Mouse (Mus musculus) embryonic fibroblast, embryonic 13.5 days (primary cell): ENCODE measurements around the gene Apoe. TPM values are rescaled to one million over a fixed set of nuclear protein-coding genes. Genes with fewer than 3 reads are reported as not detected.
A peak's percentile ranks its signal among the peaks of the same experiment; 100 is the strongest.

Source experiments
- H3K27ac ChIP-seq: 2 replicates; pipeline ENCODE4 v1.5.1; 2012; ENCODE audit warnings: low read length, control low read depth, inconsistent platforms; ENCODE audit not compliant: insufficient read depth
- H3K4me1 ChIP-seq: 2 replicates; pipeline ENCODE4 v1.6.1; 2011; ENCODE audit warnings: low read length; ENCODE audit not compliant: control insufficient read depth, insufficient read depth
- H3K4me3 ChIP-seq: 2 replicates; pipeline ENCODE4 v1.5.1; 2011; ENCODE audit warnings: mild to moderate bottlenecking, control low read depth, low read length; ENCODE audit not compliant: insufficient read depth
- CTCF ChIP-seq: IDR thresholded peaks from 2 replicates; pipeline ENCODE4 v1.5.1; 2011; ENCODE audit warnings: mild to moderate bottlenecking, control low read depth, low read length, moderate library complexity, borderline replicate concordance; ENCODE audit not compliant: insufficient read depth
- POLR2A ChIP-seq: IDR thresholded peaks from 2 replicates; pipeline ENCODE4 v1.6.1; 2011; ENCODE audit warnings: low read depth, mild to moderate bottlenecking, control low read depth, low read length, moderate library complexity
- polyA plus RNA-seq: library from polyadenylated mRNA; stranded (reverse); fragments of >200 nt; gene quantifications from 2 replicates; pipeline ENCODE4 v1.2.4, GENCODE M21; 2011; ENCODE audit warnings: low read depth; ENCODE audit not compliant: missing spikeins, insufficient read length

Apoe gene
- polyA plus RNA-seq, 1 experiment: 34.9 TPM

- Histone ChIP-seq H3K4me1 (peaks cover 9% of the 10 kb centered on the region), H3K27ac (peak overlapping the region; percentile 91), H3K4me3 (peak overlapping the region; percentile 24)
- no peak for TF ChIP-seq CTCF
- TF ChIP-seq POLR2A: no peak
These were observed 17.8 kb upstream of the Apoe start for GRCm38 (mm10) chr7:19716822-19717221.

GRCm38 (mm10) chr7:19716055-19716682 lies 17.2 kb upstream of the Apoe start:
- Histone ChIP-seq H3K4me3 (peak overlapping the region; percentile 24), H3K27ac (peak overlapping the region; percentile 91), H3K4me1 (peaks cover 9% of the 10 kb centered on the region)
- TF ChIP-seq POLR2A: peak; percentile 19
- no peak for TF ChIP-seq CTCF

GRCm38 (mm10) chr7:19715239-19716054 lies 16.5 kb upstream of the Apoe start, which contains the start of gene Tomm40:
TSS of gene Tomm40 (minus strand) at chr7:19715438.
- TF ChIP-seq POLR2A: 0 out of 2 replicates have a peak, but pooled peaks have one; percentile 49
- no peak for TF ChIP-seq CTCF
- Histone ChIP-seq H3K4me1 (peaks cover 9% of the 10 kb centered on the region), H3K27ac (peak within 1 kb of the TSS; percentile 91), H3K4me3 (peak within 1 kb of the TSS; percentile 96)

- TF ChIP-seq CTCF (no peak), POLR2A (no peak)
- H3K4me3 ChIP-seq: peak overlapping the region; percentile 96
- H3K4me1 ChIP-seq: peaks cover 9% of the 10 kb centered on the region
- H3K27ac ChIP-seq: peak overlapping the region; percentile 45
These were observed 15.8 kb upstream of the Apoe start for GRCm38 (mm10) chr7:19714836-19715235.

GRCm38 (mm10) chr7:19713598-19713997 lies 14.6 kb upstream of the Apoe start:
- Histone ChIP-seq H3K4me1 (peaks cover 9% of the 10 kb centered on the region), H3K4me3 (peak overlapping the region; percentile 96; the same call in 1 of the 2 replicates), H3K27ac (no peak overlapping the region)
- TF ChIP-seq CTCF (no peak), POLR2A (no peak)

- Histone ChIP-seq H3K4me1 (peaks cover 9% of the 10 kb centered on the region), H3K4me3 (no peak overlapping the region), H3K27ac (no peak overlapping the region)
- TF ChIP-seq CTCF (no peak), POLR2A (no peak)
These were observed 14.2 kb upstream of the Apoe start for GRCm38 (mm10) chr7:19713196-19713595.

GRCm38 (mm10) chr7:19712414-19712813 lies 13.4 kb upstream of the Apoe start:
- no peak for TF ChIP-seq CTCF
- TF ChIP-seq POLR2A: no peak
- no peak overlapping the region for H3K4me3 ChIP-seq
- H3K27ac ChIP-seq: no peak overlapping the region

GRCm38 (mm10) chr7:19710650-19711049 lies 11.7 kb upstream of the Apoe start:
- Histone ChIP-seq H3K27ac (no peak overlapping the region), H3K4me3 (no peak overlapping the region), H3K4me1 (no peaks in the 10 kb centered on the region)
- no peak for TF ChIP-seq CTCF
- no peak for TF ChIP-seq POLR2A

More at GRCm38 (mm10) chr7:19712414-19712813, 13.4 kb upstream of the Apoe start:
- peaks cover 6% of the 10 kb centered on the region for H3K4me1 ChIP-seq

- Histone ChIP-seq H3K27ac (no peak overlapping the region), H3K4me3 (no peak overlapping the region), H3K4me1 (no peaks in the 10 kb centered on the region)
- no peak for TF ChIP-seq POLR2A
- TF ChIP-seq CTCF: no peak
These were observed 6.3 kb upstream of the Apoe start for GRCm38 (mm10) chr7:19705271-19705670.

- Histone ChIP-seq H3K27ac (no peak overlapping the region), H3K4me1 (no peaks in the 10 kb centered on the region), H3K4me3 (no peak overlapping the region)
- no peak for TF ChIP-seq POLR2A
- TF ChIP-seq CTCF: no peak
These were observed 5.5 kb upstream of the Apoe start for GRCm38 (mm10) chr7:19704475-19704874.

- H3K4me1 ChIP-seq: 0 out of 2 replicates have a peak, but pooled peaks cover 3% of the 10 kb centered on the region
- H3K4me3 ChIP-seq: no peak overlapping the region
- TF ChIP-seq CTCF (no peak), POLR2A (no peak)
- H3K27ac ChIP-seq: no peak overlapping the region
These were observed 4.0 kb upstream of the Apoe start for GRCm38 (mm10) chr7:19702859-19703555.
